Mouse (Mus musculus): ENCODE measurements around the gene Siva1. TPM values are rescaled to one million over a fixed set of nuclear protein-coding genes. Genes with fewer than 3 reads are reported as not detected.
A peak's percentile ranks its signal among the peaks of the same experiment; 100 is the strongest.

The Siva1 gene
- total RNA-seq, 2 experiments from 2014 or later = 69.9 to 72.6 TPM

GRCm38 (mm10) chr12:112621900-112622299 is 22.6 kb upstream of the Siva1 start:
- no peak for DNase-seq (ENCODE audit: low spot score in 2 of 2)

GRCm38 (mm10) chr12:112623742-112624141 is 20.7 kb upstream of the Siva1 start:
- peak in 1 of 2 experiments; percentile 38 for DNase-seq (ENCODE audit: low spot score in 2 of 2)

- no peak for DNase-seq (ENCODE audit: low spot score in 2 of 2)
Observed at GRCm38 (mm10) chr12:112625700-112626099, 18.8 kb upstream of the Siva1 start.

DNA sequence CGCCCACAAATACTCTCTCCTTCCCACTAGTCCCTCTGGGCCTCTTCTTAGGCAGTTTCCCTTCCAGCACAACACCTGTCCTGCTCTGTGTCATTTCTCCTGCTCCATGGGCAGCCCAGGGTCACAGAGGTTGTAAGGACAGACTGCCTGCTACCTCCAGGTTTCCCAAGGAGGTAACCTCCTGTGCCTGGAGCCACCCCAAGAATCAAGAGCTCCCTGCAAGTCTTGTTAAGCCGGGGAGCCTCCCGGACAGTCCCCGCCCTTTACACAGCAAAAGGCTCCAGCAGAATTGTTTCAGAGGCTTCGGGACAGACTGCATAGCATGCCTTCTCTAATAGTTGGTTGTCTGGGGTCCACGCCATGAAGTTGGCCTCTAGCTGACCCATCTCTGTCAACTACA is 18.0 kb upstream of the Siva1 start:
- DNase-seq (ENCODE audit: low spot score in 2 of 2) = no peak

- no peak for DNase-seq (ENCODE audit: low spot score in 2 of 2)
Observed at GRCm38 (mm10) chr12:112627097-112627881, 17.2 kb upstream of the Siva1 start.

- no peak for DNase-seq (ENCODE audit: low spot score in 2 of 2)
Observed at GRCm38 (mm10) chr12:112628197-112628596, 16.3 kb upstream of the Siva1 start.

DNA sequence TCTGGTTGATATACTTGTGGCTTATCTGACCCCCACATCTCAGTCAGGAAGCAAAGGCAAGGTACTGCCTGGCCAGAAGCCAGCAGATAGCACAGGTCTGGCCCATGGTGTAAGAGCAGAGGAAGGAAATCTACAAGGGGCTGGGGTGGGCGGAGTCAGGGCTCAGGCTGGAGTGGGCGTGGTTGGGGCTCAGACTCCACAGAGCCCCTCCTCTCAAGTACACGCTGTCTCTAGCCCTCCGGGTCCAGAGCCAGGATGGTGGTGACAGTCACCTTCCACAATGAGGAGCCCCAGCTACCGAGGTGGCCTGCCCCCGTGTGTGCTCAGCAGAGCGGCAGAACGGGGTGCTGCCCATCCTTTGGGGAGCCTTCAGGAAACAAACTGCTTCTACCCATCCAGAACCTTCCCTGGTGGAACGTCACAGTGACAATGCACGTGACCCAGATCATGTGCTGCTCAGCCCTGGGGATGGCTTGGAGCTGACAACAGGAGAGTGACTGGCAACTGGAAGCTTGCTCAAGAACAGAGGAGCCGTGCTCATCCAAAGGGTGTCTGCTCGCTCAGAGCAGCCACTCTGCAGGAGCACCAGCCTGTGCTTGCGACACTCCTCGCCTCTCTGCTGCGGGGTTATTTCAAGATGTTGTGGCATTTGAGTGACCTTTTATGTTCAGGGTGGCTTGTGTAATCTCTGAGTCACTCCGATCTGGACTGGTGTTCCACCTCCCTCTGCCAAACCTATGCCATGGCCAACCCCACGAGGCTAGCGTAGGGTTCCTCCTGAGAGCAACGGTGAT is 15.4 kb upstream of the Siva1 start:
- peak; percentile 25 to 47 for DNase-seq (ENCODE audit: low spot score in 2 of 2)

DNA sequence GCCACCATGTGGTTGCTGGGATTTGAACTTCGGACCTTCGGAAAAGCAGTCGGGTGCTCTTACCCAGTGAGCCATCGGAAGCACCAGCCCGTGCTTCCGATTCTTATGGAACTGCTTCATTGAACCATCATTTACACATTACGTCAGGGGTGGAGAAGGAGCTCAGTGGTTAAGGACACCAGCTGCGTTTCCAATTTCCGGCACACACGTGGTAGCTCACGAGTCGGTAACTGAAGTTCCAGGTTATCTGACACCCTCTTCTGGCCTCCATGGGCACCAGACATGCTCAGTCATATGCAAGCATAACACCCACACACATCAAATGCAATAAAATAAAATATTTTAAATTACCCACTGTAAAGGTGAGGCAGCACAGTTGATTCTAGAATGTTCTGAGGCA is 14.4 kb upstream of the Siva1 start:
- DNase-seq (ENCODE audit: low spot score in 2 of 2) = no peak

- no peak for DNase-seq (ENCODE audit: low spot score in 2 of 2)
Observed at GRCm38 (mm10) chr12:112630796-112631195, 13.7 kb upstream of the Siva1 start.

GRCm38 (mm10) chr12:112631472-112631871 is 13.0 kb upstream of the Siva1 start:
- no peak for DNase-seq (ENCODE audit: low spot score in 2 of 2)

DNA sequence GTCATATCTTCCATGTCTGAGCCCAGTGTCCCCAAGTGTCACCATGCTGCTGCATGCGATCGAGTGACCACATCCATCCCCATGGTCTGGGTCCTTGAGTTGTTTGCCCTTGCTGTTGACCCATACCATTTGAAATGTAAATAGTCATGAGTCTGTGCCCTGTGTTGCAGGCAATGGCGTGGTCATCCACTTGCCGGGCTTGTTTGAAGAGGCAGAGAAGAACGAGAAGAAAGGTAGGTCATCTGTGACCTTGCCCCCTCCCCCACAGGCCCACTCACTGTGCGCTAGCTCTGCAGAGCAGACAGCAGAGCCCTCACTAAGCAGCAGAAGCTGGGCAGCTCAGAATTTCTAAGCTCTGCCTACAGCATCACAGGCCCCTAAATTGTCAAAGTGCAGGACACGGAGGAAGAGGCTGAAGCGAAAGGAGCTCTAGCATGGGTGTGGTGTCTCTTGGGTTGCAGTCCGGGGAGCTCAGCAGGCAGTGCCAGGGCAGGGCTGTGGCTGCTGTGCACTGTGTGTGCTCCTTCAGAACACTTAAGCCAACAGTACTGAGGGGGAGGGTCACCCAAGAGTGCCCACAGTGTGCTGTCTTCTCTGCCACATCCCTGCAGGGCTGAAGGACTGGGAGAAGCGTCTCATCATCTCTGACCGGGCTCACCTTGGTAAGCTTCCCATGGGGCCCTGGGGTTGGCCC is 12.2 kb upstream of the Siva1 start:
- DNase-seq (ENCODE audit: low spot score in 2 of 2) = no peak

DNA sequence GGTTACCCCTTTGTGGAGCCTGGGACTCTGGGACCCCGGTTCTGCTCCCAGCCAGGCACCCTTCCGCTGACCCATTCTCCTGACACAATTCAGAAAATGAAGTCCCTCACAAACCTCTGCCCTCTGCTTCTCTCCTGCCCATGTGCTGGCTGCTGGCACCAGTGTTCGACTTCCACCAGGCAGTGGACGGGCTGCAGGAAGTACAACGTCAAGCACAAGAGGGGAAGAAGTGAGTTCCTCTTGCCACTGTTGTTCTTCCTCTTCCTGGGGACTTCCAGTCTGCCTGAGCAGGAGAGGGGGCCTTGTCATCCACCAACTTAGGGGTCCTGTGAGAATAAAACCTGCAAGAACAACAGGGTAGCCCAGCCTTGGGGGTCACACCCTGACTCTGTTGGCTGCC is 11.6 kb upstream of the Siva1 start:
- DNase-seq (ENCODE audit: low spot score in 2 of 2) = no peak

- DNase-seq (ENCODE audit: low spot score in 2 of 2) = no peak
Observed at GRCm38 (mm10) chr12:112633686-112634085, 10.8 kb upstream of the Siva1 start.

DNA sequence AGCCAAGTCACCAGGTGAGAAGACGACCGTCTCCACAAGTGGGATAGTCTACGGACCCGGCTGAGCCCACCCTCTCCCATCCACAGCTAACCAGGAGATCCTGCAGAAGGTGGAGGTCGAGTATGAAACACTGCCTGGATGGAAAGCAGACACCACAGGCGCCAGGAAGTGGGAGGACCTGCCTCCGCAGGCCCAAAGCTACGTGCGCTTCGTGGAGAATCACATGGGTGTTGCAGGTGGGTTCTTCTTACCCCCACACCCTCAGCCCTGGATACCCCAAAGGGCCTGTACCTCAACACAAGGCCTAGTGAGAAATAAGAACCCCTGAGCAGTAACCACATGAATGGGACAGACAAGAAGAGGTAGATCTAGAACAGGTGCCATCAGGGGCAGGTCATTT is 5.0 kb upstream of the Siva1 start:
- no peak for DNase-seq (ENCODE audit: low spot score in 2 of 2)

DNA sequence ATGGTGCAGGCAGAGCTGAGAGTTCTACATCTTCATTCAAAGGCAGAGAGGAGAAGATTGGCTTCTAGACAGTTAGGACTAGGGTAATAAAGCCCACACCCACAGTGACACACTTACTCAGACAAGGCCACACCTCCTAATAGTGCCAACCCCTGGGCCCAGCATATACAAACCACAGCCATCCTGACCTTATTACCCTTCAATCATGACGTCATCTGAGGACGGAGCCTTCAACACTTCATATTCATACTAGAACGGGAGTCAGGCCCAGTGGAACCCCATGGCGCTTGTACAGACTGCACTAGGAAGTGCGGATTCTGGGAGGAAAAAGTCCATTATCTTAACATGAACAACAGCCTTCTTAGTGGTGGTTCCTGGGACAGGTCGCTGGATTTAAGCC is 1.4 kb upstream of the Siva1 start:
- no peak for DNase-seq (ENCODE audit: low spot score in 2 of 2)

GRCm38 (mm10) chr12:112644855-112645506 is 502 bp downstream of the Siva1 start:
- no peak for DNase-seq (ENCODE audit: low spot score in 2 of 2)

GRCm38 (mm10) chr12:112646139-112646538 is 1.7 kb downstream of the Siva1 start:
- DNase-seq (ENCODE audit: low spot score in 2 of 2) = no peak

DNA sequence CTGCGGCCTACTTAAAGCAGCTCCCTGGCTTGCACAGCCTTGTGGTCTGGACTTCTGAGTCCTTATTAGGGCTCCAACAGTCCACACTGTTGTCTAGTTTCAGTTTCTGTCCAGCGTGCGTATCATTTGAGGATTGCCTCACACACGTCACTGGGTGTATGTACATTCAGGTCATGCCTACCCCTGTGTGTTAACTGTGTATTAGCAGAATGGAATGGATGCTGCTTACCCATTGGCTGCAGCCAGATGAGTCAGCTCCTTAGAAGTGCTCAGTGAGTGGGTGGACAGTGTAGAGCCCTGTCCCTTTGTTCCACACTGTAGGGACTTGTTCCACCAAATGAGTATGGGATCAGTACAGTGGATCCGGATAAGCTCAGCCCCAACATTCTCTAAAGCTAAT is 3.6 kb downstream of the Siva1 start:
- no peak for DNase-seq (ENCODE audit: low spot score in 2 of 2)

GRCm38 (mm10) chr12:112651778-112652439 is 7.4 kb downstream of the Siva1 start:
- no peak for DNase-seq (ENCODE audit: low spot score in 2 of 2)

DNA sequence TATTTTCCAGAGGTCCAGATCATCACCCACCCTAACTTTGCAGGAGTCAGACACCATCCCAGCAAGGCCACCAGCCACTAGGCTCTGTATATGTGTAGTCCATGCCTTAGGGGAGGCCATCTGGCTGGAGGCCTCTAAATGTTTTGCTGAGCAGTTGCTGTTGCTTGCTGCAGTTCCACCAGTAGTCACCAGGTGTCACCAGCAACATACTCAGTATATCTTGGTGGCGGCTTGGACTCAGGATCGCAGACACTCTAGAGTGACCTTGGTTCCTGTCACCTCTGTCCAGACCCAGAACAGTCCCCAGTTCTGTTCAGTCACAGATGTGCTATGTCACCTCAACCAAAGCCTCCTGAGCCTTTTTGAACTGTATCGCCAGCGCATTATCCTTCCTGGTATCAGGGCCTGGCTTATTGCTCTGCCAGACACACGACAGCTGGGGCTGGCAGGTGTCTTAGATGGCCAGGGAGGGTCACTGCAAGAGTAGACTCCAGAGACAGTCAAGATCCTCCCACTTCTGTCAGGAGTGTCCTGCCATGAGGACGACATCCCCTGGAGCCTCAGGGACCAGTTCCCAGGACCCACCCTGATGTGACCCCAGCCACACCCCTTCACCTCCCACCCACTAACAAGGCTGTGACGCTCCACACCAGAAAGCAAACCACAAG is 8.8 kb downstream of the Siva1 start:
- peak in 1 of 2 experiments; percentile 77 for DNase-seq (ENCODE audit: low spot score in 2 of 2)

Measured in adrenal gland, postnatal 4 days (tissue).